Mouse (Mus musculus) erythroid progenitor cell, adult 5-6 weeks (primary cell): ENCODE measurements around the gene Trak1. TPM values are rescaled to one million over a fixed set of nuclear protein-coding genes. Genes with fewer than 3 reads are reported as not detected.
"Not testable (repeated sequence)": the region's sequence is repeated elsewhere in the genome, so short reads cannot be mapped to it uniquely, and the experiment has no call there.

Source experiments
- ATAC-seq: replicated peaks from 2 replicates; pipeline ENCODE4 v1.8.0; 2016; ENCODE audit warnings: moderate number of reproducible peaks, mild to moderate bottlenecking, moderate TSS enrichment, inconsistent platforms; ENCODE audit not compliant: poor library complexity, low FRiP score, severe bottlenecking
- total RNA-seq, 2 experiments: library from RNA; stranded (forward) in 1 of 2; stranded (reverse) in 1 of 2; fragments of 150-400 nt in 1 of 2; fragments of 186-747, 209-891 nt in 1 of 2; gene quantifications; 2 replicates each; pipeline versions ENCODE4 v1.2.3 to v1.2.4; 2015 to 2017; ENCODE audit warnings: low replicate concordance in 2 of 2

Gene Trak1
- total RNA-seq, 2 experiments from 2014 or later = 5.8 to 13.4 TPM

DNA sequence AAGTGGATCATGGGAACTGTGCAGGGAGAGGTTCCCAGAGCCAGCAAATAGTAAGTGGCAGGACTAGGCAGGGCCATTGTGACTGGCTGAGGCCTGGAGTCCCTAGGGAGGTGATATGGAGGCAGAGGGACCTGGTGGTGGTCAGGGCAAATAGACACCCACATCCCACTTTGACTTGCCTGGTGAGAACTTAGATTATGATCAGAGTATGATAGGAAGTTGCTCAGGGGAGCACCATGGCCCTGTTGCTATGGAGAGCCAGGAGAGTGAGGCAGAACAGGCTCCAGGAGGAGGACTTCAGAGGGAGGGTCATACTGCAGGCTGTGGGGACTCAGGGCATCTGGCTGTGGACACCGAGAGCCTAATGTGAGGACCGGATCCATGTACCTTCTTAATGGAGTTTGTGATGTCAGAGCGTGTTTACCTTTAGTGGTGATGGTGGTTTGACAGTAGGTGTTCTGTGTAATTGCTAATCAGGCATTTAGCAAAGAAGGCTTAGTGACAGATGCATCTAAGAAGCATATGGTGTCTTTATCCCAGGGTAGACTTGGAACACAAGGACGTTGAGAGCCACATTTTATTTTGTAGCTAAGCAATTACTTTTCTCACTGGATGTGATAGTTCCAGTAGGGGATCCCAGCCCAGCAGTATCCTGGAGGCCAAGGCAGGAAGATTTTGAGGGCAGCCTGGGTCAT is 18.7 kb downstream of the Trak1 start:
- no peak for ATAC-seq

DNA sequence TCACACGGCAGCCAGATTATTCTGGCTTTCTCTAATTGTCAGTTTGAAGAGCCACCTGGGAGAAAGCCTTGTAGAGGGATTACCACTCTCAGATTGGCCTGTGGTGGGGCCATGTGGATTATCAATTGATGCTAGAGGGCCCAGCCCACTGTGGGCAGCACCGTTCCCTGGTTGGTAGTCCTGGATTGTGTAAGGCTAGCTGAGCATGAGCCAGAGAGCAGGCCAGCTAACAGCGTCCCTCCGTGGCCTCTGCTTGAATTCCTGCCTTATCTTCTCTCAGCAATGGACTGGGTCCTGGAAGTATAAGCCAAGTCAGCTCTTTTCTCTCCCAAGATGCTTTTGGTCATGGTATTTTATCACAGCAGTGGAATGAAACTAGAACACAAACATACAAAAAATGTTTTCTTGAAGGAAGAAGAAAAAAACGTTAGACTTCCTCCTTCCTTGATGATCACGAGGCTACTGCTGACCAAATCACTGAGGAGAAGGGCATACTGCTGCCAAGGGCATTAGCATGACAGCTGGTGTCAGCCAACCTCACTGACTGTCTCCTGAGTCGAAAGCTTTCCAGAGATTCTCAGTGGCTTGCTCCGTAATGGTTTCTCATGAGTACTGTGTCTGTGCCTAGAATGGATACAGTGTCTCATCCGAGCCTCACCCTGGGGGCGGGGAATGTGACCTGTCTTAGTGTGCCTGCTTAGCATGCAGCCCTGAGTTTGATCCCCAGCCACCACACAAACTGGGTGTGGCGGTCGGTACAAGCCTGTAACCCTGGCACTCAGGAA is 19.5 kb downstream of the Trak1 start:
- ATAC-seq = no peak

DNA sequence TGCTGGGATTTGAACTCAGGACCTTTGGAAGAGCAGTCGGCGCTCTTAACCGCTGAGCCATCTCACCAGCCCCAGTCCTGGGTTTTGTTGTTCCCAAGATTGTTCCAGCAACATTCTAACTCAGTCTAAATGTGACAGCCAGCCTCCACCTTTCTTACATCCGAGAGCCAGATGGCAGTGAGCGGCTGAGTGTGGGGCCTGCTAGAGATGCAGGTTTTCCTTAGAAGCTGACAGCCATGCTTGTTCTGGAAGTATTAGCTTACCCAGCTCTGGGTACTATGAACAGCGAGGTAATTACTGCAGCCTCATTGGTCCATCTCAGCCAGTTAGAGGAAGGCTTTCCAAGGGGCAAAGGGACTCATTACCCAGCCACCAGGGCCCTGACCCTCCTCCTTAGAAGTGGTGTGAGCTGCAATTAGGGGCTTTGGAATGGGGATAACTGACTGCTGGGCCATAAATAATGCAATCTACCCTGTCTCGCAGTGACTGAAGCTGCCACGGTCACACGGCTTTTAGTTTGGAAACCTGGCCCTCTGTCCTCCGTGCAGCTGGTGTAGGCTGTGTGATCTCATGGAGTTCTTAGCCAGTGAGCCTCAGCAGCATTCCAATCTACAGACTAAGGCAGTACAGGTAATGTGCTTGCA is 22.1 kb downstream of the Trak1 start:
- ATAC-seq = no peak

DNA sequence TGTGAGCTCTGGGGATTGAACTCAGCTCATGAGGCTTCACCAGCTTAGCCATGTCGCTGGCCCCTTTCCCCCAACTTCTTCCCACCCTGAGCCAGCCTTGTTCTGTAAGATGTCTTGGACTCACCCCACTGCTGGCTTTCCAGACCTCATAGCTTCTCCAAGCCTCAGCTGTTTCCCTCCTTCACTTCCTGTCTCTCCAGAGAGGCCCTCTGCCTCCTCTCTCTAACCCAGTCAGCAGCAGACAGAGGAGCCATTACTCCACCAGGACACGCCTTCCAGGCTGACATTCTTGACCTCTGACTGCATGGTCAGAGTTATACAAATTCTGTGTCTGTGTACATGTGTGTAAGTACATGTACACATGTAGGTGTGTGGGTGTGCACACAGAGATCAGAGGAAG is 23.1 kb downstream of the Trak1 start:
- ATAC-seq = no peak

DNA sequence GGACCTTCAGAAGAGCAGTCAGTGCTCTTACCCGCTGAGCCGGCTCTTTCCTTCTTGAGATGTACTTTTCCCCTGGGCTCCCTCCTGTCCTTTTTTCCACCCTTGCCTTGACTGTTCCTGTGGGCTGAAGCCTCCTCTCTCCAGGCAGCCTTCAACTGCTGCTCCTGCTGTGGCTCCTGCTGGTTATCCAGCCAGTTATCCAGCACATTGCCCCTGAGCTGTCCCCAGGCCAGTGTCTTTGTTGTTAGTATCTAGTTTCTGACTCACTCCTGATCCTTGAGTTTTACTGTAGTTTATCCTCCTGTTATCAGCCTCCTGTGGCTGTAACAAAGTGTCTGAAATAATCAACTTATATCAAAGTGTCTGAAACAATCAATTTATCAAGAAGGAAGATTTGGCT is 23.8 kb downstream of the Trak1 start:
- no peak for ATAC-seq

DNA sequence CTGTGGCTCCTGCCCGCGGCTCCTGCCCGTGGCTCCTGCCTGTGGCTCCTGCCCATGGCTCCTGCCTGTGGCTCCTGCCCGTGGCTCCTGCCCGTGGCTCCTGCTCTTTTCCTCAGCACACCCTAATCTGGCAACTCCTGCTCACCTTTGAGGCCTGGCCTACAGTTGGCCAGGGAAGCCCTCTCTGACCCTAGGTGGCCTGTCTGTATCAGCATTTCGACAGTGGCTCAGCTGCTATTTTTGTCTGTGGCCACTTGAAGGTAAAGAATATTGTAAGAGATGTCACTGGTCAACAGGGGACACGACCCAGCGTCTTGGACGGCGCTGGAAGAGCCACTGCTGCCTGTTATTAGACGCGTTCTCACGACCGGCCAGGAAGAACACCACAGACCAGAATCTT is 24.7 kb downstream of the Trak1 start:
- no peak for ATAC-seq

DNA sequence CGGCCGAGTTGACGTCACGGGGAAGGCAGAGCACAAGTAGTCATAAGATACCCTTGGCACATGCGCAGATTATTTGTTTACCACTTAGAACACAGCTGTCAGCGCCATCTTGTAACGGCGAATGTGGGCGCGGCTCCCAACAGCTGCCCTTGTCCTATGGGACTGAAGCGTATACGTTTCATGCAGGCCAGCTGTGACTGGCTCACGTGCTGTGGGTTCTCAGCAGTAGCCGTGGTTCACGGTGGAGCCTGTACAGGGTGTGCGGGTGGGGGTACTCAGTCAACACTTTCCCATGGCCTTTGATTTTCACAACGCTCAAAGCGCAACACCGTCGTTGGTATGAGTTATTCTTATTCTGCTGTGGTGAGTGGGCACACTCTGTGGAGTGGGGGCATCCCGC is 31.0 kb downstream of the Trak1 start:
- ATAC-seq = not testable (repeated sequence)

DNA sequence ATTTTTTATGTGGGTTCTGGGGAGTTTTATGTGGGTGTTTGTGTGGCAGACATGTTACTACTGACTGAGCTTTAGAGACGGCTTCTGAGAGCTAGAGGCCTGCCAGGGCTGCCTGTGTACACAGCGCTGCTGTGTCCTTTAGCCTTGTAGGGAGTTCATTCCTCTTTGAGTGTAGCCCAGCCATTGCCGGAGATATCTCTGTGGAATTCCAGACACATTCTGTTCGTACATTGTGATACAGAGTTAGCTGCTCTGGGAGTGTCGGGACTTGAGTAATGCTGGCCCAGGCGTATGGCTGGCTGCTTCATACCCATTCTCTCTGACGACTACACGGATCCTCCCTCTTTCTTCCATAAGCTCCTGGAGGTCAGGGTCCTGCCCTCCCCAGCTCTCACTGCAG is 31.9 kb downstream of the Trak1 start:
- ATAC-seq = no peak

DNA sequence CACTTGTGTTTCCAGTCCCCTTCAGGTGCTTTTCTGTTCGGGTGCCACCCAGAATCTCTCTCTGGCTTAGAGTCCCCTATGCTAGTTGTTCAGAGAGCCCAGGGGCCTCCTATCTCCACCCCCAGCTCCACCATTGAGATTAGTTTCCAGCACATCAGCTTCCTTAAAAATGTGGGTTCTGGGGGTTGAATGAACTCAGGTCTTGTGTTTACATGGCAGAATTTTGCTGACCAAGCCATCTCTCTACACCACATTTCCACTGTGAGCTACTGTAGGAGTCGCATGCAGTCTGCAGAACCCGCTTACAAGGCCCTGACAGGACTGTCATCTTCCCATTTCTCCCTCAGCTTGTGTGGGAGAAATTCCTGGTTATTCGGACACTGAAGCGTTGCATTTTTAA is 32.8 kb downstream of the Trak1 start:
- no peak for ATAC-seq

DNA sequence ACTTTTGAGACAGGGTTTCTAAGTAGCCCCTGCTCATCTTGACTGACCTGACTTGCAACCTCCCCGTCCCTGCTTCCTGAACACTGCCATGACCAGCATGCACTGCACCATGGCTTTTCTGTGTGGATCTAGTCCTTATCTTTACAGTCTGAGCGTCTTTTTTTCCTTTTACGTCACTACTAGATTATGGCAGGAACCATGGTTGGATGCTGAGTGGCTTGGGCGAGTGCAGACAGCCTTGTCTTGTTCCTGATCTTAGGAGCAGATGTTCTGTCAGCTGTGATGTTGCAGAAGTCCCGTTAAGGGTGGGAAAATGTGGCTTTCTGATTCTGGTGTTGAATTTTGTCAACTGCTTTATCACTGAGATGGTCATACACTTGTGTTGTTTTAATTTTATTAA is 34.1 kb downstream of the Trak1 start:
- ATAC-seq = no peak

DNA sequence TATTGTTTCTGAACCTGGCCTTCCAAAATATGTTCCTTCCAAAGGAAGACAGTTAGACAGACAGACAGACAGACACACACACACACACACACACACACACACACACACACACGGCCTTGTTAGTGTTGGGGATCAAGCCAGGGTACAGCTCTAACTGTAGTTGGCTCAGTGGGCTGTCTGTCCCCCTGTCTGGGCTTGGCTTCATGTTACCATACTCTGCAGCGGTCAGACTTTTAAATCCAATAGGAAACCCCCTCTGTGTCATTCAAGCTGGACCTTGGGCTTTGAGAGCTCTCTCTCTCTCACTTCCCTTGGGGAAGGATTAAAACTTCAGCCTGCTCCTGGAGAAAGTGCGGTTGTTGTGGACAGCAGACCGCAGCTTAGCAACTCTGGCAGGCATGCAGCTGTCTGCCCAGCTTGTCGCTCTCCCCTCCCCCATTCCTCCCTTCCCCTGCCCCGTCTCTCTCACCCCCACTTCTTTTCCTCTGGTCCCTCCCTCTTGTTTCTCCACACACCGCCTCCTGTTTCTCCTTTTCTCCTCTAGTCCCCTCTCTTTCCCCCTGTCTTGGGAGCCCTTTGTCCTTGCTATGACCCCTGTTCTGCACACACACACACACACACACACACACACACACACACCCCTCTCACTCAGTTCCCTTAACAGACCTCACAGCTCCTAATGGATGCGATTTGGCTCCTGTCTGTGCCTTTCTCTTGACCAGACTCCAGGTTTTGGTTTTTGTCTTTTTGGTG is 34.8 kb downstream of the Trak1 start:
- no peak for ATAC-seq

DNA sequence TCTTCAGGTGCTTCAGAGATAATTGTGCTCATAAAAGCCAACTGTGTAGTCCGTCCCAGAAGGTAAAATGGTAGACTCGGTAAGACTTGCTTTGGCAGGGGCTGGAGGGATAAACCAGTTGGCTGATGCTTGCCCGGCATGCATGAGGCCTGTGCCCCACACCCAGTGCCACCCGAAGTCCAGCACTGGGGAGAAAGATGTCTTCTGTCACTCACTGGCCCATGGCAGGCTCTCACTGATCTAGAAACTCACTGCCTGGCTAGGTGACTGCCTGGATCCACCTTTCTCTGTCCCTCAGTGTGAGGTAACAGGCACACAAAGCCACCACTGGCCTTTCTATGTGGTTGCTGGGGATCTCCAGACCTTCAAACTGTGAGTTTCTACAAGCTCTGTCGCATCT is 36.3 kb downstream of the Trak1 start:
- no peak for ATAC-seq

DNA sequence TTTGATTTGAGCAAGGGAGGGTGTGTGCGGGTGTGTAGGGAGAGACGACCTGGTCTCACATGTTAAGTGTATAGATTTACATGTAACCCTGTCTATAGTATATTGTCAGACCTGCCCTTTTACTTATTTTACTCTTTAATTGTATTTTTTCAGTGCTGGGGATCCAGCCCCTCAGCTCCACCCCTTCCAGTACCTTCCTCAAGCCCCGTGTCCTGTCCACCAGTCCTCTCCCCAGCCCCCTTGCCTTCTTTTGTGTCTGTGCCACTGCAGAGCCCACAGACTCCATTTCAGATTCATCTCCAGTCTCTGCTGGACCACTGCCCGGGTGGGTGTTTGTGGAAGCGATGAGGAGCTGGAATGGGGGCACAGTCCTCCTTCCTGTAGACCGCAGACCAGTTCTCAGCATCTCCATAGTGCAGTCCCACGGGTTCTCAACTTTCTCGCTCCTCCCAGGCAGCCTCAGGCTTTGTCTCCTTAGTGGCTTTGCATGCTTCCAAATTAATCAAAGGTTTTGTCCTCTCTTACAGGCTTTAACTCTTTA is 37.1 kb downstream of the Trak1 start:
- no peak for ATAC-seq

DNA sequence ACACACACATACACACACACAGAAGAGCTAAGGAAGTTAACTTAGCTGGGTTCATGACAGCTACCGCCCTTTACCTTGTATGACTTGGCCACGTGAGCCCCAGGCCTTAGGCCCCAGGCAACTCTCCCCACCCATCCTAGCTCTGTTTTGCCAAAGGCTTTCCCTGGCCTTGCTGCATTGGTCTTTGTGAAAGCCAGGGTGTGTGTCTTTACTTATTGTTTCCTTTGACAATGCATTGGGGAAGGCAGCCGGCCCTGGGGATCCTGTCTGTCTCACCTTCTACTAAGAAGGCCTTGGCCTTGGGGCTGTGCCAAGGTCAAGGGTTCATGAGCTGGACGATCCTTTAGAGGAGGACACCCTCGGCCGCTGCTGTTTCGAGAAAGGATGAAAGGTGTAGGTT is 38.3 kb downstream of the Trak1 start:
- no peak for ATAC-seq

DNA sequence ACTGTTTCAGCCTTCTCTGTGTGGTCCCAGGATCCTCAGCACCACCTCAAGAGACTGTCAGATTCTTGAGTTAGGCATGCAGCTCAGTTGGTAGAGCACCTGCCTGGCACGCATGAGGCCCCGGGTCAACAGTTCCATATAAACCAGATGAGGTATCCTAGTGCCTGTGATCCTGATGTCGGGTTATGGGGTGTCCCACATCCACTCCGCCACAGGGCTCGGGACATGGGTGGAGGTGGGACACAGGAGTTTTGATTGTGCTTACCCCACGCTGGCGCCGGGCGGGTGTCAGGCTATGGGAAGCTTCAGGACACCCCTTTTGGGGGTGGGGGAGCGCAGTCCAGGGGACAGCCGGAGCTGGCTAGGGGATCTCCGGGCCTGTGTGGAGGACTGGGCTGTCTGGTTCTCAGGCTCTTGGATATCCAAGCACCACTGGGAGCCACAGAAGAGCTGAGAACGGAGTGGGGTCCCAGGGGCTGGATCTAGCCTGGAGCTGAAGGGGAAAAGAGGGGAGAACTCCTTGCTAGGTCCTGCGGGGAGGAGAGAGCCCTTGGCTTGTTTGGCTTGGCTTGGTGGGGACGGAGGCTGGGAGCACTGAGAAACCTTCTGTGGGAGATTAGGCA is 39.1 kb downstream of the Trak1 start:
- ATAC-seq = no peak

DNA sequence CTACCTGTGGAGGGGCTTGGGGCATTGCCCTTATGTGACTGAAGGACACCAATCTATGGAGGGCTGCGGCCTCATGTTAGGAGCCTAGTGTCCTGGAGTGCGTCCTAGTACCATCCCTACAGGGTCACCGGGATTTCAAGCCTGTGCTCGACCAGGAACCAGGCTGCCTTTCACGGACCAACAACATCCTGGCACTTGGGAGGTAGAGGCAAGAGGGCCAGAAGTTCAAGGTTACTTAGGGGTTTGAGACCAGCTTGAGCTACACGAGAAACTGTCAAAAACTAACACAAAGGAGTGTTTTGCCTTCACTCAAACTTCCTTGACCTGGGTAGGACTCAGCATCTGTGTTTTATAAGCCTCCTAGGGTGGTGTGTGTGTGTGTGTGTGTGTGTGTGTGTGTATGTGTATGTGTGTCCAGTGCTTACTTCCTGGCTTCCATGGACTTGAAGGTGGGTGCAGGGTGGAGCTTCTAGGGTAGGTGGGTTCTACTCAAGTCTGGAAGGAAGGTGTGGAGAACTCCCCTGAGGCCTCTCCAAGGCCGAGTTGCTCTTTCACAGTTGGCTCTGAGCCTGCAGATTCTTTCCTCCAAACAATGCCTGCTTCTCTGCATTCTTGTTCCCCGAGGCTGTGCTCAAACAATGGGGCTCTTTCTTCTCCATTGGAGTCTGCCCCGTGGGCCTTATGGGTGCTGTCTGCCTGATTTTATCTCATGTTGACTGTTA is 40.1 kb downstream of the Trak1 start:
- no peak for ATAC-seq

DNA sequence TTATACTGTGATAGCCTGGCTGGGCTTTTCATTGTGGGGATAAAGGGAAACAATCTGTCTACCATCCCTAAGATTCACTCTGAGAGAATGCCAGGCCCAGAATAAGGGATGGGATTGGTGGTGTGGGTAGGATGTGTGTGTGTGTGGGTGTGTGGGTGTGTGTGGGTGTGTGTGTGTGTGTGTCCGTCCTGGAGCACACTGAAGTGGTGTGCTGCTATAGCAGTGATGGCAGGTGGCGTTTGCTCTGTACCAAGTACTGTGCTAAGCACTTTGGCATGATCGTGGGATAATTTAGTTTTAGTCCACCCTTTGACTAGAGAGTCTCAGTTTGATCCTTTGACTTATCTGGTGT is 40.6 kb downstream of the Trak1 start:
- no peak for ATAC-seq

DNA sequence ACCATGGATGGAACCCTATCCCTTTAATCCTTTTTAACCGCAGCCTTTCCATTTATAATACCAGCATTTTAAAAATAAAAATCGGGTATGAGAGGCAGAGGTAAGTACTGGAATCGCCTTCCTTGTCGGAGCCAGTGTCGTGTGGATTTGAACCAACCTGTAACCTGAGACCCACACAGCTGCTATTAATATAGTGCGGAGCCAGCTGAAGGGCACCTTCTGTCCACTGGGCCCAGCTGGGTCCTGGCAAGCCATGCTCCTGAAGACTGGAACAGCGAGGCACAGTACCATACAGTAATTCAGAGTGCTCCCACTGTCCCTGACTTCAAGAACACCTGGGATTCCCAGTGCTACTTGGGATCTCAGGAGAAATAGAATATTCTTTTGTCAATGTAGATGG is 44.5 kb downstream of the Trak1 start:
- no peak for ATAC-seq

DNA sequence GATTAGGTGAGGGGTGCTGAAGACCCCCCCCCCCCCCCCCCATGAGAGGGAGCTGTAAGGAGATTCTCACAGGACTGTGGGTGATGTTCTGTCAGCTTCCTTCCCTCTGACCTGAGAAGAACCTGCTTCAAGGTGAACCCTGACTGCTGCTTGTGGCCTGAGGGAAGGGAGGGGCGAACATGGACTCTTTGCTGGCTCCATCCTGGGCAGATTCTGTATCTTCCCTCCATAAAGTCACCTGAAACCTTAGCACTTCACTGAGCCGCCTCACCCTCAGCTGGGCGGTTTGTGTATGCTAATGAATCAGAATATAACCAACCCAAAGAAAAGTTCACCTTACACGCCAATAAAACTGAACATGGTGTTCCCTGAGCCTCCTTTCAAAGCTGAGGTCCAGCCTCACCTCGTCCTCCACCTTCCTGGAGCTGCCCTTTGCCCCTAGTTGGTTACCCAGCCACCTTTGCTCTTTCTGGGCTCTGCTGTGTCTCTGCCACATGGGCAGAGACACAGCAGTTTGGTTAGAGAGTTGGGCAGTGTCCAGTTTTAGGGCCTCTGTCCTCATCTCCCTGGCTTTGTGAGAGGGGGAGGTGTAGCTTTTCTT is 45.3 kb downstream of the Trak1 start:
- no peak for ATAC-seq
